Mouse (Mus musculus): ENCODE results near the gene Zbtb40.

The Zbtb40 gene

GRCm38 (mm10) chr4:136977244-136977643 is 71.4 kb downstream of the Zbtb40 start:
- no peak for DNase-seq (ENCODE audit: low spot score in 2 of 2)

GRCm38 (mm10) chr4:136970939-136971338 is 77.7 kb downstream of the Zbtb40 start:
- peak in 1 of 2 experiments; percentile 34 for DNase-seq (ENCODE audit: low spot score in 2 of 2)

GRCm38 (mm10) chr4:136969503-136970276 is 78.9 kb downstream of the Zbtb40 start:
- DNase-seq (ENCODE audit: low spot score in 2 of 2): no peak

GRCm38 (mm10) chr4:136969096-136969495 is 79.5 kb downstream of the Zbtb40 start:
- DNase-seq (ENCODE audit: low spot score in 2 of 2): no peak

- no peak for DNase-seq (ENCODE audit: low spot score in 2 of 2)
These were observed 81.1 kb downstream of the Zbtb40 start for GRCm38 (mm10) chr4:136967511-136967910.

GRCm38 (mm10) chr4:136966493-136967390 is 81.9 kb downstream of the Zbtb40 start:
- no peak for DNase-seq (ENCODE audit: low spot score in 2 of 2)

- no peak for DNase-seq (ENCODE audit: low spot score in 2 of 2)
These were observed 83.6 kb downstream of the Zbtb40 start for GRCm38 (mm10) chr4:136964990-136965421.

GRCm38 (mm10) chr4:136962447-136962846 is 86.2 kb downstream of the Zbtb40 start:
- DNase-seq (ENCODE audit: low spot score in 2 of 2): no peak

GRCm38 (mm10) chr4:136961642-136962285 is 86.8 kb downstream of the Zbtb40 start:
- no peak for DNase-seq (ENCODE audit: low spot score in 2 of 2)

GRCm38 (mm10) chr4:136960581-136960980 is 88.0 kb downstream of the Zbtb40 start:
- no peak for DNase-seq (ENCODE audit: low spot score in 2 of 2)

GRCm38 (mm10) chr4:136960068-136960467 is 88.5 kb downstream of the Zbtb40 start:
- no peak for DNase-seq (ENCODE audit: low spot score in 2 of 2)

GRCm38 (mm10) chr4:136956751-136957446 is 91.7 kb downstream of the Zbtb40 start, which contains the start of gene Epha8:
Epha8 (minus strand) TSS chr4:136956816.
- DNase-seq (ENCODE audit: low spot score in 2 of 2): no peak

- no peak for DNase-seq (ENCODE audit: low spot score in 2 of 2)
These were observed 94.0 kb downstream of the Zbtb40 start for GRCm38 (mm10) chr4:136954562-136954961.

- DNase-seq (ENCODE audit: low spot score in 2 of 2): no peak
These were observed 99.2 kb downstream of the Zbtb40 start for GRCm38 (mm10) chr4:136949266-136949989.

- DNase-seq (ENCODE audit: low spot score in 2 of 2): no peak
These were observed 103.2 kb downstream of the Zbtb40 start for GRCm38 (mm10) chr4:136945397-136945796.

- no peak for DNase-seq (ENCODE audit: low spot score in 2 of 2)
These were observed 103.8 kb downstream of the Zbtb40 start for GRCm38 (mm10) chr4:136944558-136945350.

GRCm38 (mm10) chr4:136943175-136943574 is 105.4 kb downstream of the Zbtb40 start:
- no peak for DNase-seq (ENCODE audit: low spot score in 2 of 2)

GRCm38 (mm10) chr4:136942761-136943160 is 105.8 kb downstream of the Zbtb40 start:
- DNase-seq (ENCODE audit: low spot score in 2 of 2): no peak

GRCm38 (mm10) chr4:136937935-136938334 is 110.7 kb downstream of the Zbtb40 start:
- DNase-seq (ENCODE audit: low spot score in 2 of 2): no peak

- no peak for DNase-seq (ENCODE audit: low spot score in 2 of 2)
These were observed 111.3 kb downstream of the Zbtb40 start for GRCm38 (mm10) chr4:136937344-136937743.
